Mouse (Mus musculus) adrenal gland, postnatal 36 days (tissue): ENCODE measurements around the gene Polr2l. TPM values are rescaled to one million over a fixed set of nuclear protein-coding genes. Genes with fewer than 3 reads are reported as not detected.
"Not testable (repeated sequence)": the region's sequence is repeated elsewhere in the genome, so short reads cannot be mapped to it uniquely, and the experiment has no call there.

ENCODE experiments used
- DNase-seq, 2 experiments: peaks; one replicate each; pipeline ENCODE4 v3.0.0; 2021; ENCODE audit warnings: mixed read lengths in 1 of 2
- total RNA-seq, 2 experiments: library from RNA; stranded (reverse); gene quantifications; 2 replicates each; pipeline ENCODE4 v1.2.3; 2021

Gene Polr2l
- total RNA-seq, 2 experiments from 2014 or later: 99.8 to 134 TPM

DNA sequence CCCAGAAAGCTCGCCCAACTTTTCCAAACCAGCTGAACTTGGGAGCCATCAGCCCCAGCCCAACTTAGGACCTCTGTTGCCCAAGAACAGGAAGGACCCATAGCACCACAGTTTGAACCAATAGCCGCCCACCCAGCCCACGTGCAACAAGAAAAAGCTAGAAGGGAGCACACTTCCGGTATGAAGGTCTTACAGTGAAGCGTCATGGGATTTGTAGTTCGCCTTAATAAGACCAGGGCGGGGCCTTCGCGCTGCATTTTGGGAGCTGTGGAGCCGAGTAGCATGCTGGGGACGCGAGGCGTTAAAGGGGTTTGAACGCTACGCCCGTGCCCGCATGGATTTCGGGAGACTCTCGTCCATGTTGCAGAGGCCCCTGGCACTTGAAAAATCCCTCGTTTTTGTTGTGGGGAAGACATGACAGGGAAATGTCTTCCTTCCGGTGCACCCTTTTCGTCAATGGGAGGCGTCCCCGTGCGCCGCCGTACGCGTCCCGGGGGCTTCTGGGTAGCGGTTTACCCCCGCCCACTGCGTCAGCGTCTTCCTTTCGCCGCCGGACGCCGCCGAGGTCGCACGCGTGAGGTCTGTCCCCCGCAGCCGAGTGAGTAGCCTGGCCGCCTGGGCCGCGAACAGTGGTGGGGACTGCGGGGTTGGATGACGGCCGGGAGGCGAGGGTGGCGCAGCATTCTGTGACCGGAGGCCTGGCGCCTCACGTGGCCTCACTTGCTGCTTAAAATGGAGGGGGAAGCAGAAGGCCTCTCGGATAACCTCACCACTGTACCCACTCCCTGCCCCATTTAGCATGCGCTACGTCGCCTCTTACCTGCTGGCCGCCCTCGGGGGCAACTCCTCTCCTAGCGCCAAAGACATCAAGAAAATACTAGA, 27.6 kb downstream of the Polr2l start, which contains the start of gene Rplp2:
Gene Rplp2 (plus strand): TSS at position 261 of the 882 bp plus-strand sequence.
- peak; percentile 96 to 97 for DNase-seq

DNA sequence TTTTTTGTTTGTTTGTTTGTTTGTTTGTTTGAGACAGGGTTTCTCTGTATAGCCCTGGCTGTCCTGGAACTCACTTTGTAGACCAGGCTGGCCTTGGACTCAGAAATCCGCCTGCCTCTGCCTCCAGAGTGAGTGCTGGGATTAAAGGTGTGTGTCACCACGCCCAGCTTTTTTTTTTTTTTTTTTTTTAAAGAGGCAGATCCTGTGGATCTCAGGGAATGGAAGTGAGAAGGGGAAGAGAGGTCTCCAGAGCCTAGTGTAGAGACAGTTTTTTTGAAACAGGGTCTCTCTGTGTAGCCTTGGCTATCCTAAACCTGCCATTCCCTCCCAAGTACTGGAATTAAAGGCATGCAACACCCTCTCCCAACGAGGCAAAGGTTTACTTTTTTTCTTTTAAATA, 28.6 kb downstream of the Polr2l start:
- DNase-seq: not testable (repeated sequence)

DNA sequence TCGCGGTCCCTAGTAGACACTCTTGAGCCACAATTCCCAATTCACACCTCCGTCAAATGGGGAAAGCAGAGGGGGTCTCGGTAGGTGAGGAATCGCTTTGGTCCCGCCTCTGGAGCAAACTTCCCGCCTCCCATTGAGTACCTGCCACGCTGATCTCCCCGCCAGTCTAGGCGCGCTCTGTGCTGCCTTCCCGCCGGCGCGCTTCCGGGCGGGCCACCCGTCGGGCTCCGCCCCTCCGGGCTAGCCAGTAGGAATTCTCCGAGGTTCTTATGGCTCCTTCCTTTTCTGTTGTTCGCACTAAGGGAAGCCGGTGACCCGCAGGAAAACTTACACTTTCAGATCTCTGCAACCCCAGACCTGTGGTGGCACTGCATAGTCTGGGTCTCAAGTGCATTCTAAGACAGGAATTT, 31.1 kb downstream of the Polr2l start, which contains the start of gene Pidd1:
Gene Pidd1 (minus strand): TSS at position 198 of the 410 bp plus-strand sequence.
- peak; percentile 85 to 90 for DNase-seq

DNA sequence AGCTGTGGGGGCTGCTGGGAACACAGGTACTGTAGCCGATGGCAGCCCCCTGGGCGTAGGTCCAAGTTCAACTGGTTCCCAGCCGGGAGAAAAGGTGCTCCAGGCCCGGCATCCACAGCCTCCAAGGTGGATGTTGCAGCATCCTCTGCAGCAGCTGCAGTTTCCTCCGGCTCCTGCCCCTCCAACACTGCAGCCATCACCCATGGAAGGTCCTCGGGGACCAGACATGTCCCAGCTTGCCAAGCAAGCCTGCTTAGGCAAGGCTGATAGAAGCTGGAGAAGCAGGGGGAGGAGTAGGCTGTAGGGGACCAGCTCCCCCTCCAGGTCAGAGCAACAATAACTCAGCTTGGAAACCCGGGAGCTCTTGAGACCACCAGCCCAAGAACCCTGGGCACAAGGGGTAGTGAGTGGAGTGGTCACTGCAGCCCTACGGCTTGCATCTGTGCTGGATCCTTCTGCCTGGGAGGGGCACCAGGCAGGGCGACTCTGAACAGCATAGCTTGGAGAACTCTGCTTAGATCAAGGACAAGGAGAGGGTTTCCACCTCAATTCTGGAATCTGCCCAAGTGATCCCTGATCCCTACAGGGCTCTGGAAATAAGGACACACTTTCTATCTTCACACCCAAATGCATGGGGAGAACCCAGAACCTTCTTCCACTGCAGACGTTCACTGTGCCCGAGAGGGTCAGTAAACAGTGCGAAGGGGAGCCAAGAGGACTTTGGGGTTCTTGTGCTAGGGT, 31.7 kb downstream of the Polr2l start:
- no peak for DNase-seq

DNA sequence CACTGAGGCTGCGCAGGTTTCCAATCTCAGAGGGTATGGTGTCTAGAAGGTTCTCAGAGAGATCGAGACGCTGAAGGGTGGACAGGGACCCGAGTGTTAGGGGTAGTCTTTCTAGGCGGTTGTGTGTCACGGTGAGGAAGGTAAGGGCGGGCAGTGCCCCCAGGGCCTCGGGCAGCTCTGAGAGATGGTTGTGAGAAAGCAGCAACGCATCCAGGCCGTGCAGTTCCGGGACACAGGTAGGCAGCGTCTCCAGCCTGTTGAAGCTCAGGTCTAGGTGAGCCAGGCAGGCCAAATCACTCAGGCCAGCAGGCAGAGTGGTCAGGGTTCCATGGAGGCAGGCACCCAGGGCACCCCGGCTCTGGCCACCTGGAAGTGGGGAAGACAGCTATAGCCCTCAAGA, 32.7 kb downstream of the Polr2l start:
- DNase-seq: no peak

DNA sequence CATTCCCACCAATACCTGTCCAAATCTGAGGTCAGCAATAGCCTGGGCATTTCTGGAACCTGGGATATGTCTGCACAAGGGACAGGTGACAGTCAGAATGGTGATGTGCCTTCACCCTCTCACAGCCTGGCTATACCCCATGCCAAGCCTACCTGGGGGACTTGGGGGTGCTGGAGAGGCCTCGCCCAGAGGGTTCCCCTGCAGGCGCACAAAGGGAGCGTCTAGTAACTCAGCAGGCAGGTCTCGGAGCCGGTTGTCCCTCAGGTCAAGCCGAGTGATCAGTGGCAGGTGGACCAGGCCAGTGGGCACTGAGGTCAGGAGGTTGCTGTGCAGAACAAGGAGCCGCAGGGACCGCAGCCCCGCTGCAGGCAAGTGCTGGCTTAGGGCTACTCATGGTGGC, 33.5 kb downstream of the Polr2l start:
- no peak for DNase-seq

DNA sequence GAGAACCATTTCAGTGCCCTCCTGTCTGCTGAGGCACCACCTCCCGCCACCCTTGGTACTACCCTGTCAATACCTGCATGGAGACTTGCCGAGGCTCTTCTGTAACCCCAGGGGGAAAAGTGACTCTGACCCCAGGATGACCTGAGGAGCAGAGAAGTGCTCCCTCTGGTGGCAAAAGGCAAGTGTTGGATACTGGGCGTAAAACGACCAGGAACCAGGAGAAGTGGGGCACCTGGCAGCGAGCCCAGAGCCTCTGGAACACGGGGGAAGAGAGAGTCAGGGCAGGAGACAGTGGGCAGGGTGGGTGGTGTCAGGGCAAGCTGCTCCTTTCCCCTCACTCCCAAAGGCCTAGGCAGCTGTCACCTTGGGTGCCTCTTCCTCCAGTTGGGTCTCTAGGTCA, 34.3 kb downstream of the Polr2l start:
- peak; percentile 74 to 83 for DNase-seq

DNA sequence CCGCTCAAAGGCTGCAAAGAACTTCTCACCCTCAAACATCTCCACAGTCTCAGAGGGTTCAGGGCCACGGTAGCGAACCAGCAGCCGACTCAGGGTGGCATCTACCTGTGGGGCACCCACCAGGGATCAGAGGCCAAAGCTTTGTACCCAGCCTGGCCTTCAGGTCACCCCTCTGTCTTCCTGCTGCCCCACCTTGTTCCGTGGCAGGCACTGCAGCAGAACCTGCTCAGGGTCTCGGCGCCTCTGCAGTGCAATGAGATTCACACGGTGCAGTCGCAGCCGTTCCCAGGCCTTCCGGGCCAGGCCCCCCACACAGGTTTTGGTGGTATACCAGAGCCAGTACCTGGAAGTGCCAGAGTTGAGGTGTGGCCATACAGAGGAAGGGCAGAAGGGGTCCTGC, 35.1 kb downstream of the Polr2l start:
- DNase-seq: no peak

DNA sequence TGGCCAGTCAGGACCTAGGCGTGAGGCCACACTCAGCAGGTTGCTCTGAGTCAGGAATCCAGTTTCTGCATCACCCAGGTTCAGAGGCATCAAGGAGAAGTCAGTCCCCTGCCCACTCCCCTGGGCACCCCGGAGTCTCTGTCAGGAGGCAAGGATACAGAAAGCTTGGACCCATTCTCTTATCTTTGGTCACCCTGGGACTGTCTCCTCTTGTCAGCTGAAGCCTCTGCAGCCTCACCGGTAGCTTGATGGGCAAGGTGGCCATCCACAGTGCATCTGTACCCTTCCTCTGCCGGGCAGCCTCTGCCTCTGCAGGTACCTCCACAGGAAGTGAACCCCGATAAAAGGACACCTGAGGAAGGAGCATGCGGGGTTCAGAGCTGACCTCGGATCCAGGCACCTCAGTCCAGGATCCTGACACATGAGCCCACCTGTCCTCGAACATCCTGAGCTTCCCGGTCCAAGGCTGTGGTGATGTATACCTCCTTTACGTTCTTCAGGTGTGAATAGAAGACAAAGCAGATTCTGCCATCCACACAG, 35.7 kb downstream of the Polr2l start:
- no peak for DNase-seq

DNA sequence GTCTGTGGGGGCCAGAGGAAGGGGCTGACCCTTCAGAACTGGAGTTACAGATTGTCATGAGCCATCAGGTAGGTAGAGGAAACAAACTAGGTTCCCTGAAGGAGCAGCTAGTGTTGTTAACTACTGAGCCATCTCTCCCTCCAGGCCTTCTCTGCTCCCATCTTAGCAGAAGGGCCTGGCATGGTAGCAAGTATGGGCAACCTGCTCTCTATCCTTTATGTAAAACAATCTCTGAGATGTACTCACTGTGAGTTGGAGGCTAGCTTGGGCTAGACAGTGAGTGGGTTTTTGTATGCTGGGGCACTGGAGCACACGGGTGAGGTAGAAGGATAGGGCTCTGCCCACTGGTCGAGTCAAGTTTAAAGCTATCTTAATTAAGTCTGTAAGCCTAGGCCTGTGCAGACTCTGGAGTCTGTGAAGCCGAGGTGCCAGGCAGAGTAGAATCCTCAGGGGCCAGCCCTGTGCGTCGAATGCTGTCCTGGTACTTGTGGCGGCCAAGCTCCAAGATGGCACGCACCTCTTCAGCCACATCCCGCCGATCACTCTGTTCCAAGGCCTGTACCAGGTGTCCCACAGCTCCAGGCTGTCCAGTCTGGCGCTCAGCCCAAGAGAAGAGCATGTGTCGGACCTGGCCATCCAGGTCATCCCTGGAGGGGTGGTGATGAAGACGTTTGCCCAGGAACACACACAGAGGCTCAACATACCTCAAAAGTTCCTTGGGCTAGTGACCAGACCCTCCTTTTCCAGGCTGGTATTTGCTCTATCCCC, 36.5 kb downstream of the Polr2l start:
- no peak for DNase-seq

DNA sequence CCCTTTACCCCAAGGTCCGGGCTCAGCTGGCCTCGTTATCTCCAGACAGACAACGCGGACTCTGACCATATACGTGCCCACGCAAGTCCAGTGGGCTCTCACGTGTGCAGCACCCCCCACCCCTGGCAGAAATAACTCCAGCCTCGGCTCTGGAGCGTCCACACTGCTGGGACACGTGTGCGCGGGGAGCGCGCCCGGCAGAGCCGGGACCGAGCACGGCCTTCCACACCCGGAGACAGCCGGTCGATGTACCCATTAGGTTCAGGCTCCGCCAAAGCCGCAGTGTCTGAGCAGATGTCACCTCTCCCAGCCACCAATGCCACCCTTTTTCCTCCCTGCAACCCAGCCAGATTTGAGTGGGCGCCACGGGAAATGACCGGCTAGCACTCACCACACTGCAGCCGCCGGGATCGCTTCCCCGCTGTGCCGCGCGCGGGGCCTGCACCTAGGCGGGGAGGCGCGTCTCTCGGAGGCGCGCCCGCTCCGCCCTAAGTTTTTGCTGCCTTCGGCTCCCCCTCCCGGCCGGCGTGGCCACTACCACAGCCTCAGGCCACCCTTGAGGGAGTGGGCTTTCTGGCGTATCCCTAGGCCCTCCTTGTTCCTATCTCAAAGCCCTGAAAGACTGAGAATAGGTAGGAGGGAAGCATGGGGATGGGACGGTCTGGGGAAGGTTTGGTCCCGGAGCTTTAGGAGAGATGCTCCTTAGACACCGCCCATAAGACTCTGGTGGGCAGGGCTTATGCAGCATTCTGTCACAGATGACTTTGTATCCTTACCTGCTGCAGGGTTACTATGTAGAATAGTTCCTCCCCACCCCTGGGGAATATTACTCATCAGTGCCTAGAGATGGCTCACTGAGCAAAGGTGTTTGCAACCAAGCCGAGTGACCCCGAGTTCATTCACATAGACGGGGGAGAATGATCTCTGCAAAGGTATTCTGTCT, 37.5 kb downstream of the Polr2l start, which contains the start of gene Slc25a22:
Gene Slc25a22 (minus strand): TSS at position 715 of the 943 bp plus-strand sequence.
- DNase-seq: peak; percentile 88 to 93

DNA sequence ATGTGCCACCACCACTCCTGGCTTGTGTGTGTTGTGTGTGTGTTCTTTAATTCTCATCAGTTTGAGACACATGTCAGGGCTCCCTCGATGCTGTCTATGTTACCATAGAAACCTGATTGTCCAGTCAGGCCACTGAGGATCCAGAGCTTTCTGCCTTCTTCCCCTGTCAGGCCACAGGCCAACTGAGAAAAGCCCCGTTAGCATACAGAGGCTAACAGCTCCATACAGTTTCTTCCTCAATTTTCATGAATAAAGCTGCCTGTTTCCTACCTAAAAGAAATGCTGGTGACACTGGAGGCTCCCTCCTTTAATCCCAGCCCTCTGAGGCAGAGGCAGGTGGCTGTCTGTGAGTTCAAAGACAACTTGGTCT, 38.4 kb downstream of the Polr2l start:
- no peak for DNase-seq

DNA sequence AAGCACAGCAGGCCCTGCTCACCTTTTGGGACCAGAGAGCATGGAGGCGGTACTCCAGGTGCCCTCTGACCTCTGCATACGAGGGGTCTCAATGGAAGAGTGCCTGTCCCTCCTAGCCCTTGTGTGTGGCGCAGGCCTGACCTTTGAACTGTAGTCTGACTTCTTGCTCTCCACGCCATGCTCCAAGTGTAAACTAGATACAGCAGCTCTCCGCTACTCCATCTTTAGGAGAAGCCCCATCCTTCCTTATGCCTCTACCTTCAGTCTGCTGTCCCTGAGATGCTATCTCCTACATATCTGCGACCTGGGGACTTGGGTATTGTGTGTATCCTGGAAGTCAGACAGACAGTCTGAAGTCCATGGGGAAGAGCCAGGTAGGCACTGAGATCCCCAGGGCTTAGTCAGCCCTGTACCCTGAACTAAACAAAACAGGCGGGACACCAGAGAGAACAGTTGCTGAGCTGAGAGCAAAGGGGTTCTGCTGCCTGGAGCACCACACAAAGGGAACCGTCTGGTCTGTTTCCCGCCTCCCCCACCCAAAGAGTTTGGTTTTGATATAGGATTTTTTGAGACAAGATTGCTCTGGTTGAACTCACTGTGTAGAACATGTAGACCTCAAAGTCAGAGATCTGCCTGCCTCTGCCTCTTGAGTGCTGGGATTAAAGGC, 38.9 kb downstream of the Polr2l start:
- DNase-seq: no peak

DNA sequence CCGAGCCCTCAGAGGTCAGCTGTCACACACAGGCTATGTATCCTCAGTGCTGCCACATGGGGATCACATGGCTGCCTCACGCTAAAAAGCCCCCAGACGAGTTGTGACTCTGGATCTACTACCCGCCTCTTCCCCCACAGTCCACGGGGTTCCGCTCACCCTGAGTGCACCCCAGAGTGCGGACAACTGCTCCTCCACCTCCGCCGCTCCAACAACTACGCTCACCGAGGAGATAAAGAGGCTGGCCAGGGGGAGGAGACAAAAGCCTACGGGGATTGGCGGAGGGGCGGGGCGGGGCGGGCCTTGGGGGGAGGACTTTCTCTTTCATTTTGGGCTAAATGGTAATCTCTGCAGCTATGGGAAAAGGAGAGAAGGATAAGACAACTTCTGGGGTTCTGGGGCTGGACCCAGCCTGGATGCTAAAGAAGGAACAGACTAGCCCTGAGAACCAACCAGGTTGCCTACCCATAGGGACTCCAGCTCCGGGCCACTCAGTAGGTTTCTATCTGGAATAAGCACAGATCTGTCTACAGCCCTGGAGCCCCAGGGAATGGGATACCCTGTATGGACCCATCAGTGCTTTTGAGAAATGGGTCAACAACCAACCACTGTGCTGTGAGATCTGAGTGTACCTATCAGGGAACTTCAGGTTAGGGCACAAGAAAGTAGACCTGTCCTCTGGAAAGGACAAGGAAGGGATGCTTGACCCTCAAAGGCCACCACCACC, 39.6 kb downstream of the Polr2l start:
- peak; percentile 81 to 86 for DNase-seq

DNA sequence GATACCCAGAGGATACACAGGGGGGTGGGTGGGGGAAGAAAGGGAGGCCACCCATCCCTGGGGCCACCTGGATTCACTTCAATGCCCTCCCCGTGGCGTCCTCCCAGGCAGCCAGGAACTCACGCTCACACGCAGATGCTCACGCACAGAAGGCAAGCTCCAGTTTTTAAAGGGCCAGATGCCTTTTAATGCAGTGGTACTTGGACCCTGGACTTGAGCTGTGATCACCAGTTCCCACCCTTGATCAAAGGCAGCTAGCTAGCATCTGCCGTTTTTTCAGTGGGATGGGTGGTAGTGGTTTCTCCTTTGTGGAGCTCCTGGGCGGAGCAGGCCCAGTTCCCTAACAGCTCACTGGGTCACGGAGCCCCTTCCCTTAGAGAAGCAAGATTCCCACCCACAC, 40.5 kb downstream of the Polr2l start:
- DNase-seq: peak; percentile 72 to 77

DNA sequence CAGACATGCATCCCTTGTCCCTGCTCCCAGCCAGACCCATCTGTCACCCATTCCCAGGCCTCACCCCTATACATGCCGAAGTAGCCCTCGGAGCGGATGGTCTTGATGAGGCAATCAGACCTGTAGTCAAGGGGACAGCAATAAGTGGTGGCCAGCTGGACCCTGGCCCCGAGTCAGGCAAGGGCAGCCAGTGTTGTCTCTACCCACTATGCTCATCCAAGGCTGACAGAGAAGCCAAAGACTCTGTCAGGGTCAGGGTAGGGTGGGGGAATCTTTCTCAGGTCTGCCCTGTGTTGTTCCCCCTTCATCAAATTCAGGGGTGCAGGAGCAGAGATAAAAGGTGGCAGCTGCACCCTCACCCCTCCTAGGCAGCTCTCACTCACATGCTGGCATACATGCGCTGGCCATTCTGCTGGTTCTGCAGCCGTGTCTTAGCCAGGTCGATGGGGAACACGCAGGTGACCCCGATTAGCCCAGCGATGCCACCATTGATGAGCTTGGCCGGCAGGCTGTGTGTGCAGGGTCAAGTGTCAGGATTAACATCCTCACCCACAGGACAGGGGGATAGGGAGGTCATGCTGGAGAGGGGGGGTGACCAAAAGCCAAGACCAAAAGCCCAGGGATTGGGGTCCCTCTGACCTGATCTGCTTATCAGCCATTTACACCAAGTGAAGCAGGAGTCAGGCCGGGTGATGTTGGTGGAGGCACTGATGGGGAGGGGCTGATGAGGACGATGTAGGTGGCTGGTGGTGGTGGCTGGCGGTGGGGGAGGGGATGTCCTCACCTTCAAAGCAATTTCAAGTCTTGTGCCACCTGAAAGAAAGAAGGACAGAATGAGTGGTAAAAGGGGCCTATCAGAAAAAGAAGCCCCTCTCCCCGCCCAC, 41.2 kb downstream of the Polr2l start:
- DNase-seq: no peak

DNA sequence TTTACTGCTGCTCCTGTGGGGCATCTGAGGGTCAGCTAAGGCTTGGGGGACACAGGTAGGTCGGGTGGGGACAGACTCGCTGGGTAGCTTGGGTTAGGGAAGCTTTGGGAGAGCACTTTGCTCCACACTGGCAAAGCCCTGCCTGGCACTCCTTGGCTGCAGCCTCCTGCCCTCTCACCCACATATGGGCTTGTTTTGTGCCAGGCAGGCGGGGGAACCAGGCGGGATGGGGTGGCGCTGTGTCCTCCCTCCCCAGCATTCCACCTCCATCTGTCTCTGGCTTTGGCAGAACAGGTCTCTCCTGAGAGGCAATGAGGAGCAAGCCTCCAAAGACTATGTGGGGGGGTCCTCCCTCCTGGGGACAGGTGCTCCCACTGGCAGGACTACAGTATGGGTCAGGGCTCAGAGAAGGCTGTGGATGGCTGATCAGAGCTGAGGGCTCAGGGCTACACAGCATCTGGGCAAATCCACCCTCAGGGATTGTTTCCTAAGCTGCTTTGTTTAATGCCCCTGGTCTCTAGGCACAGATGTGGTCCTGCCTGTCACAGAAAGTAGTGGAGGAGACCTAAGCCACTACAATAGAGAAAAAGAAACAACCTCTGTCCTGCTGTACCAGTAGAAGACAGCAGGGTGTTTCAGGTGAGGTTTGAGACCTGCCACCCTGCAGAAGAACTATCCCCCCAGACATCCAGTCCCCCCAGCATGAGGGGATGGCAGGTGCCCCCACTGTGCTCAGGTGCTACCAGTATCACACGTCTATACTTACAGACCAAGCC, 42.0 kb downstream of the Polr2l start:
- DNase-seq: peak; percentile 82 to 88

DNA sequence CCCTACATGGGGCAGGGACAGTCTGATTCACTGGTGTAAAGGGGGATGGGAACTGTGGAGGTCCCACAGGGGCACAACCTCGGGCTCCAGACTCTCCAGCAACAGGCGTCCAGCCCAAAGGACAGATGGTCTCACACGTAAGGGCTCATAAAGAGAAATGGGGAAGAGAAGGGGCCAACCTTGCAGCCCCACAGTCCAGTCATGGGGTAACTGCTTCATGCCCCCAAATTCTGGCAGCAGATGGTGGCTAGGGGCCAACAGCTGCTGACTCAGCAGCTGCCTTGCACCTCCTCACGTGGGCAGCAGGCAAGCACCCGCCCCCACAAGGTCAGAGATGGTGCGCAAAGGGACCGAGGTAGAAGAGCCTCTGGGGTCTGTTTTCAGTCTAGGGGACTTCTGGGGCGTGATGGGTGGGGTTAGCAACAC, 42.7 kb downstream of the Polr2l start:
- peak; percentile 89 to 92 for DNase-seq
